Mouse (Mus musculus) forebrain, embryonic 13.5 days (tissue): ENCODE measurements around the gene Adamts16. TPM values are rescaled to one million over a fixed set of nuclear protein-coding genes. Genes with fewer than 3 reads are reported as not detected.

Source experiments
- ATAC-seq: fragments of 200-750 bp; cut with Nextera tagmentation; 2 replicates; pipeline ENCODE4 v1.8.0; 2017
- H3K27ac ChIP-seq: fragments of 300-500 bp; sonication (generic); 2 replicates; pipeline ENCODE4 v1.5.1; 2015; ENCODE audit warnings: inconsistent platforms, mild to moderate bottlenecking, moderate library complexity
- H3K27me3 ChIP-seq: fragments of 300-500 bp; sonication (generic); 2 replicates; pipeline ENCODE4 v1.6.1; 2015; ENCODE audit warnings: mild to moderate bottlenecking, inconsistent platforms
- H3K36me3 ChIP-seq: fragments of 300-500 bp; sonication (generic); 2 replicates; pipeline ENCODE4 v1.6.1; 2015; ENCODE audit warnings: mild to moderate bottlenecking, inconsistent platforms; ENCODE audit not compliant: poor library complexity, severe bottlenecking
- H3K4me1 ChIP-seq: fragments of 300-500 bp; sonication (generic); 2 replicates; pipeline ENCODE4 v1.6.1; 2015; ENCODE audit warnings: inconsistent platforms
- H3K4me2 ChIP-seq: fragments of 300-500 bp; sonication (generic); 2 replicates; pipeline ENCODE4 v1.6.1; 2015; ENCODE audit warnings: inconsistent platforms, mild to moderate bottlenecking, moderate library complexity
- H3K4me3 ChIP-seq: fragments of 300-500 bp; sonication (generic); 2 replicates; pipeline ENCODE4 v1.5.1; 2015; ENCODE audit warnings: mild to moderate bottlenecking, inconsistent platforms
- H3K9ac ChIP-seq: fragments of 300-500 bp; sonication (generic); 2 replicates; pipeline ENCODE4 v1.6.1; 2015; ENCODE audit warnings: mild to moderate bottlenecking, inconsistent platforms
- H3K9me3 ChIP-seq: fragments of 300-500 bp; sonication (generic); replicated peaks from 2 replicates; pipeline ENCODE4 v1.6.1; 2016; ENCODE audit warnings: inconsistent platforms
- WGBS: fragments of 180-500 bp; shearing (Covaris S2); methylation state at CpG from one replicate; pipeline ENCODE4 v1.1.7; 2015; 5-methylcytosine and 5-hydroxymethylcytosine counted together
- polyA plus RNA-seq: library from polyadenylated mRNA; unstranded; fragments of >200 nt; fragmentation: Nextera tagmentation; extraction: Ambion mirVana; gene quantifications from 2 replicates; pipeline ENCODE4 v1.2.1, GENCODE M21; 2015

Adamts16 gene
- polyA plus RNA-seq, 1 experiment from 2014 or later: 0.18 TPM

GRCm38 (mm10) chr13:70685825-70686224 is 155.8 kb downstream of the Adamts16 start:
- no peaks in the 10 kb centered on the region for H3K27me3 ChIP-seq
- WGBS: 69% methylated on average over 5 of the region's 5 CpGs
- no peak for ATAC-seq

GRCm38 (mm10) chr13:70684976-70685609 is 156.5 kb downstream of the Adamts16 start:
- H3K4me3 ChIP-seq: no peak overlapping the region
- H3K4me1 ChIP-seq: no peaks in the 10 kb centered on the region
- no peaks in the 10 kb centered on the region for H3K9me3 ChIP-seq
- H3K27me3 ChIP-seq: no peaks in the 10 kb centered on the region
- no peak overlapping the region for H3K27ac ChIP-seq
- ATAC-seq: no peak
- no peak overlapping the region for H3K4me2 ChIP-seq
- no peaks in the 10 kb centered on the region for H3K36me3 ChIP-seq
- no peak overlapping the region for H3K9ac ChIP-seq
- 64% methylated on average over 7 of the region's 7 CpGs for WGBS

More at GRCm38 (mm10) chr13:70685825-70686224, 155.8 kb downstream of the Adamts16 start:
- no peak overlapping the region for H3K27ac ChIP-seq
- no peaks in the 10 kb centered on the region for H3K9me3 ChIP-seq
- no peaks in the 10 kb centered on the region for H3K36me3 ChIP-seq
- H3K4me3 ChIP-seq: no peak overlapping the region
- no peak overlapping the region for H3K9ac ChIP-seq
- no peaks in the 10 kb centered on the region for H3K4me1 ChIP-seq
- H3K4me2 ChIP-seq: no peak overlapping the region

- 89% methylated on average over 7 of the region's 7 CpGs for WGBS
- H3K36me3 ChIP-seq: no peaks in the 10 kb centered on the region
- H3K4me1 ChIP-seq: no peaks in the 10 kb centered on the region
- no peak for ATAC-seq
- H3K27ac ChIP-seq: no peak overlapping the region
- H3K27me3 ChIP-seq: no peaks in the 10 kb centered on the region
- no peak overlapping the region for H3K9ac ChIP-seq
- no peaks in the 10 kb centered on the region for H3K9me3 ChIP-seq
- no peak overlapping the region for H3K4me3 ChIP-seq
- H3K4me2 ChIP-seq: no peak overlapping the region
Measured at GRCm38 (mm10) chr13:70681411-70682183, 160.0 kb downstream of the Adamts16 start.

- Histone ChIP-seq H3K9me3 (no peaks in the 10 kb centered on the region), H3K4me3 (no peak overlapping the region), H3K4me2 (no peak overlapping the region), H3K27me3 (no peaks in the 10 kb centered on the region), H3K27ac (no peak overlapping the region), H3K4me1 (no peaks in the 10 kb centered on the region), H3K36me3 (no peaks in the 10 kb centered on the region), H3K9ac (no peak overlapping the region)
- 83% methylated on average over 3 of the region's 3 CpGs for WGBS
- ATAC-seq: no peak
Measured at GRCm38 (mm10) chr13:70680316-70680715, 161.3 kb downstream of the Adamts16 start.

Other genes starting within 250 kb of the Adamts16 start
- 22.4 and 27.2 TPM in 2 replicates for gene Ice1, start 204.2 kb downstream of the Adamts16 start, polyA plus RNA-seq